Mouse (Mus musculus): ENCODE measurements around the gene Dop1a. TPM values are rescaled to one million over a fixed set of nuclear protein-coding genes. Genes with fewer than 3 reads are reported as not detected.
"Not testable (repeated sequence)": the region's sequence is repeated elsewhere in the genome, so short reads cannot be mapped to it uniquely, and the experiment has no call there.

Gene Dop1a
- total RNA-seq, 2 experiments from 2014 or later = 23.4 to 26.8 TPM

DNA sequence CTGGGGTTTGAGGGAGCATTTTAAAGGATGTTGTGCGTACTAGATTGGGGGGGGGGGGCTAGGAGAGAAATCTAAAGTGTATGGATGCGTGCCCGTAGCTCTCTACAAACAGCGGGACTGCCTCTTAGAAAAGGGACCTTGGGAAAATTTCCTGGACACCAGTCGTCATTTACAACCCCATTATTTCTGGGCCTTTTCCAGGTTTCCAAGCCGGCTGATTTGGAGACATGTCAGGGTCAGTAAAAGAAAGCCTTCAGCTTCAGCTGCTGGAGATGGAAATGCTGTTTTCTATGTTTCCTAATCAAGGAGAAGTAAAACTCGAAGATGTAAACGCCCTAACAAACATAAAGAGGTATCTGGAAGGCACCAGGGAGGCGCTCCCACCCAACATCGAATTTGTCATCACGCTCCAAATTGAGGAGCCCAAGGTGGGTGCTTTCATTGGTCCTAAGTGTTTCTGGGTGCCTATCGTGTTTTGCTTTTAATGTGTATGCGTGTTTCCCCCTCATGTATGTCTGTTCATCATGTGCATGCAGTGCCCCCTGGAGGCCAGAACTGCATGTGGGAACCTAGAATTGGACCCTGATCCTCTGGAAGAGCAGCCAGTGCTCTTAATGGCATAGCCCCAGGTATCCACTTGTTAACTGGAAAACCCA, 105.8 kb downstream of the Dop1a start:
- intact Hi-C loops (cut with DNase I) = loop anchor here (2.0 to 10.0 kb wide), 3 partner anchors 106 to 795 kb away; partner anchors contain the start of genes Dop1a and Tpbg
- peak; percentile 79 to 84 for DNase-seq

DNA sequence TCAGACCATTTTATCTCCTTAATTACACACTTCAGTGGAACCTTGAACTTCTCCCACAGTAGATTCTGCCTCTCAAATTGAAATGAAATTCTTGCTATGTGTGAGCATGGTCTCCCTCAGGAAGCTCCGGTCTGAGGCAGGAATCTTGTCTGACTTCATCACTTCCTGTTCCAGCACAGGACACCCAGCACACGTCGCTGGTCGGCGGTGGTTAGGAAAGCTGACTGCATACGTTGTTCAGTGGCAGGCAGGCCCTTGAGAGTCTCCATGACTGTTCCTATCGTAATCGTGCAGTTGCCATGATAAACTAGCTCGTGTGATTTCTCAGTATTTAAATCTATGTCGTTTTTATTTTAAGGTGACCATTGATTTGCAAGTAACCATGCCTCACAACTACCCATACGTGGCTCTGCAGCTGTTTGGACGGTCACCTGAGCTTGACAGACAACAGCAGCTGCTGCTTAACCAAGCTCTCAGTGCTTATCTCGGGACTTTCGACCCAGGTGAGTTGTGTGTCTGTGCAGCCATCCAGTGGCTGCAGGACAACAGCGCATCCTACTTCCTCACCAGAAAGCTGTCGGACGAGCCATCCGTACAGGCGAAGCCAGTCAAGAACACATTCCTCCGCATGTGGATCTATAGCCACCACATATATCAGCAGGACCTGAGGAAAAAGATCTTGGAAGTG, 106.8 kb downstream of the Dop1a start:
- intact Hi-C loops (cut with DNase I) = loop anchor here (2.0 to 10.0 kb wide), 3 partner anchors 107 to 796 kb away; partner anchors contain the start of genes Dop1a and Tpbg
- no peak for DNase-seq

DNA sequence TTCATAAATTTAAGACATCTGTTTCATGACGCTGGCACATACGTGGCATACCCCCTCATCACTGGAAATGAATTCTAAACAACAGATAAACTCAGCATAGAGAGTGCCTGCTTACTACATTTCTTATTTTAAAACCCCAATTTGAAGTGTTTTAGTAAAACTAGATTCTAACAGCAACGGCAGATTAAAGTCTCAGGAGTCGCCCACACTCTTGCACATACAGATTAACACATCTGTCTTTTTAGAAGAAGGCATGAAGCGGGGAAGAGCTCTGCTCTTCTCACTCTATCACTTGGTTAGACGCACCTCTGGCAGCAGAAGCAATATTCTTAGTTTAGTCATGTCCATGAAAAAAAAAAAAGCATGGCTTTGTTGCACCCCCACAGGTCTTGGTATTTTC, 108.2 kb downstream of the Dop1a start:
- intact Hi-C loops (cut with DNase I) = loop anchor here (10.0 kb wide), 1 partner anchor 730 kb away; the partner anchor contains the start of gene Tpbg
- no peak for DNase-seq

DNA sequence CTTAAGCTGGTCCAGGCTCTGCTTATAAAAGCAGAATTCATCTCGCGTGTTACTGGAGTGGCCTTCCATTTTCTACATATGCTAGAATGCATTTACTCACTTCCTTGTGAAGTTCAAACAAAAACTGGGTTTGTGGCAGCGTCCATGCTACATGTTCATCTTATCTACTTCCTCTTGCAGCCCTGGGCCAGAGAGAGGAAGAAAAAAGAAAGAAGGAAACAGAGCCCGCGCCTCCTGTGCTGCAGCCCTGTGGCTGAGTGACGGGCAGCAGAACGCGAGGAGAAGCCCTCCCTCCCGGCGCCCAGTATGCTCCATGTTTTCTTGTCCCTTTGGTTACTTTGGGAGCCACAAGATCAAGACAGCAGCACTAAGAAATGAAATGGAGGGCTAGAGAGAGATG, 112.7 kb downstream of the Dop1a start:
- no peak for DNase-seq
- intact Hi-C loops (cut with DNase I) = loop anchor here (10.0 kb wide), 1 partner anchor 735 kb away; the partner anchor contains the start of gene Tpbg

DNA sequence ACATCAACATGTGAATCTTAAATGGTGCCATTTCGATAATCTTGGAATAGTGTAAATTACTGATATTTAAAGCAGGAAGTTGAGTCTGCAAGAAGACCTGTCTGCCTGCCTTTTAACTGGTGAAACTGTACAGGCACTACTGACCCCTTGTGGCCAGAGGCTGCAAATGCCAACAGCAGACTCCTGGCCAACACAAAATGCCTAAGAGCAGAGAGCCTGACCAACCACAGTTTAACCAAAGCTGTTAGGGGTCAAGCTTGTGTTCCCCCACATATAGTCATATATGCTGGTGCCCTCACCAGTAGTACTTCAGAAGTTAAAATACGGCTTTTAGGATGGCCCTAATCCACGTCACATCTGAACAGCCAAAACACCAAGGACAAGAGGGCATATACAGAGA, 116.8 kb downstream of the Dop1a start:
- peak; percentile 74 to 84 for DNase-seq
- intact Hi-C loops (cut with DNase I) = no loop called here

DNA sequence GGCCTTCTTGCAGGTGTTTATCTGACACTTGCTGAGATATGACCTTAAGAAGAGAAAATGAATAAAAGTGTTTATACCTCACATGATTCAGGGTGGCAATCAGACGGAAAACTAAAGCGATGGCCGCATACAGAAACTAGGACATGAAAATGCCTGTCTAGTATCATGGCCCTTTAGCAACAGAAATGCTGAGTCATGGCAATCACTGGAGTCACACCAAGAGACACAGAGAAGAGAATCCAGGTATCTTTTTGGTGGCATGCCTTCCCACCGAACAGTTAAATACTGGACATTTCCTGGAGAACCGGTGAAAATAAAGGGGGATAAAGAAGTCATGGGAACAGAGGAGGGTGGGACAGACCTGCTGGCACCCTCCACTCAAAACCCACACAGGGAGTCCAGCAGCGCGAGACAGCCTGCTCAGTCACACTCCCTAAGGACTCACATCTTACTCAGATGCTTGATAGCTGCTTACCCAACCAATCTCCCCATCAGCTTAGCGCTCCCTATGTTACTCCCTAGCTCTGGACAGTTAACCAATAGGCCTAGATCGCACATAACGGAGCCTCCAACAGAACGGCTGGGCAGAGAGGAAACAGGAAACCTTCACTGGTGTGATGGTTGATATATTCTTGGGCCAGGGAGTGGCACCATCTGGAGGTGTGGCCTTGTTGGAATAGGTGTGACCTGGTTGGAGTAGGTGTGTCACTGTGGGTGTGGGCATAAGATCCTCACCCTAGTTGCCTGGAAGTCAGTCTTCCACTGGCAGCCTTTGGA, 120.3 kb downstream of the Dop1a start:
- DNase-seq = no peak
- intact Hi-C loops (cut with DNase I) = no loop called here

DNA sequence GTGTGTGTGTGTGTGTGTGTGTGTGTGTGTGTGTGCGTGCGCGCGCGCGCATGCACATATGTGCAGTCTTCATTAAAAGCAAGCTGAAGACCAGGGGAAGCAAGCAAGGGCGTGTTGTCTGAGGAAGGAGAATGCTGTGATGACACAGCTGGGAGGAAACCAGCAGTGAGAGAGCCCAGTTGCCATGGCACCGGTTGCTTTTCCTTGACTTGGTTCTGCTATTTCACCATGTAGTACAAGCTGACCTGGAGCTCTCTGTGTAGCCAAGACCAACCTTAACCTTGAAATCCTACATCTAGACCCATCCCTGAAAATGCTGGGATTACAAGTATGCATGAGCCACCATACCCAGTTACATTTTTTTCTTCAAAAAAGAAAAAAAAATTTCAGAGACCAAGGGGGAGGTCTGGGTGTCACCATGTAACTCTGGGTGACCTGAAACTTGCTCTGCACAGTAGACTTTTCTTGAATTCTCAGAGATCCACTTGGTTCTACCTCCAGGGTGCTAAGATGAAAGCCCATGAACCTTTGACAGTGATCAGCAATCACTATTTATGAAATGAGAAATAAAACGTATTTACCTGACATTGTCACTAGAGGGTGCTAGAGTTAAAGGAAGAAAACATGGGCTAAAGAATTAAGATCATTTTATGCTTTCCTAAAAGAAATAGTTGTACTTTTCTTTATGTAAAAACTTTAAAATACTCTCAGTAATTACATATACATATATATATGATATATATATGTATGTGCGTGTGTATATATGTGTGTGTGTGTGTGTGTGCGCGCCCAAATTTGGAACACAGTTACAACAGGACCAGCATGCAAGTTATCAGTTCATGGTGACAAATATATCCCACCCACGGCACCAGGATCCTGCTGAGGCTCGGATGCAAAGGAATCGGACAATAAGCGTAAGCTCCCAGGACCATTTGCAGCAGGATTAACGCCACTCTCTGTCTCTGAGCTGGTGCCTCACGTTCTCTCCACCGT, 126.0 kb downstream of the Dop1a start:
- DNase-seq = no peak
- intact Hi-C loops (cut with DNase I) = loop anchor here (1.0 to 2.0 kb wide), 2 partner anchors 153 to 206 kb away; no protein-coding TSS in a partner anchor

DNA sequence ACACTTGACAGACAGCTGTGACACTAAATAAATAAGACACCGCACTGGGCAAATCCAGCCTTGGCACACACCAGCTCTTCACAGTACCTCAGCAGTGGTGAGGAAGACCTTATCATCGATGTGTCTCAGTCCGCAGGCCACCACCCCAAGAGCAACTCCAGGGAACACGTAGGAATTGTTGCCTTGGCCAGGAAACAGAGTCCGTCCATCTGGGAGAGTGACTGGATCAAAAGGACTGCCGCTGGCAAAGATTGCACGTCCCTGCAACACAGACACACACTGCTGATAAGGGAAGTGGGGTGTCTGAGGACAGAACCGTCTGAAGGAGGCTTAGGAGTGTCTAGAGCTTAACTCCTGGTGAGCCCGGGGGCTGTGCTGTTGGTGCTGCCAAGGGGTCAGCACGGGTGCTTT, 127.4 kb downstream of the Dop1a start:
- intact Hi-C loops (cut with DNase I) = not testable (repeated sequence)

DNA sequence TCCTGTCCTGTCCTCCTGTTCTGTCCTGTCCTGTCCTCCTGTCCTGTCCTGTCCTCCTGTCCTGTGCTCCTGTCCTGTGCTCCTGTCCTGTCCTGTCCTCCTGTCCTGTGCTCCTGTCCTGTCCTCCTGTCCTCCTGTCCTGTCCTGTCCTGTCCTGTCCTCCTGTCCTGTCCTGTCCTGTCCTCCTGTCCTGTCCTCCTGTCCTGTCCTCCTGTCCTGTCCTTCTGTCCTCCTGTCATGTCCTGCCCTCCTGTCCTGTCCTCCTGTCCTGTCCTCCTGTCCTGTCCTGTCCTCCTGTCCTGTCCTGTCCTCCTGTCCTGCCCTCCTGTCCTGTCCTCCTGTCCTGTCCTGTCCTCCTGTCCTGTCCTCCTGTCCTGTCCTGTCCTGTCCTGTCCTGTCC, 130.0 kb downstream of the Dop1a start:
- intact Hi-C loops (cut with DNase I); DNase-seq: not testable (repeated sequence)

More for the DNA sequence above, 127.4 kb downstream of the Dop1a start:
- DNase-seq = peak in 1 of 2 experiments; percentile 28

DNA sequence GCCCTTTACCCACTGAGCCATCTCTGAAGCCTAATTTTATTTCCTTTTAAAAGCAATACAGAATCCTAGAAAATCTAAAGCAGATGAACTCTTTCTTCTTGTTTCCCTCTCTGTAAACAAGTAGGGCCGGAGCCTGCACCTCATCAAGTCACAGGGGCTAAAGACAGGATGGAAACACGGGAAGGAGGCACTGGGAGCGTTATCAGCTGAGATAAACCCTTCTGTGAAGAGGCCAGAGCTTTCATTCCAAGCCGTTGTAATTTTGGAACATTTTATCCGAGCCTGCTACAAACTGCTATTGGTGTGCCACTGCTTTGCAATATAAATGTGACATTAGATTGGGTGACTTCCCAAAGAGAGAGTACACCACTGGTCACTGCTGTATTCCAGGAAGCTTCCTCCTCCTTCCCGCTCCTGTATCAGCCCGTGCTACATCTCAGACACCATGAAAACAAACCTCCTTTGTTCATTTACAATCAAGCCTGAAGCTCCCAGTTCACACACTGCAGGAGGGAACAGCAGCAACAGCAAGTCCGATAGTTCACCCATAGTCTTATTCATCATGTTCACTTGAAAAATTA, 132.9 kb downstream of the Dop1a start:
- intact Hi-C loops (cut with DNase I) = no loop called here
- peak in 1 of 2 experiments; percentile 9 for DNase-seq

Other genes starting within 250 kb of the Dop1a start
- gene Ube2cbp, start 2.2 kb upstream of the Dop1a start, total RNA-seq (2021) = 1 to 10 TPM; 1.9 to 2.7 TPM
- 10 to 100 TPM; 10.6 to 12.3 TPM for gene Pgm3, start 104.7 kb downstream of the Dop1a start, total RNA-seq (2021)
- under 1 TPM; 0.32 to 0.69 TPM for gene Rwdd2a, start 104.8 kb downstream of the Dop1a start, total RNA-seq (2021)
- 10 to 100 TPM; 63.4 to 69.7 TPM for gene Me1, start 228.8 kb downstream of the Dop1a start, total RNA-seq (2021)

All from heart, postnatal 10 days (tissue).